Mouse (Mus musculus): ENCODE measurements around the gene Zfand3.

DNA sequence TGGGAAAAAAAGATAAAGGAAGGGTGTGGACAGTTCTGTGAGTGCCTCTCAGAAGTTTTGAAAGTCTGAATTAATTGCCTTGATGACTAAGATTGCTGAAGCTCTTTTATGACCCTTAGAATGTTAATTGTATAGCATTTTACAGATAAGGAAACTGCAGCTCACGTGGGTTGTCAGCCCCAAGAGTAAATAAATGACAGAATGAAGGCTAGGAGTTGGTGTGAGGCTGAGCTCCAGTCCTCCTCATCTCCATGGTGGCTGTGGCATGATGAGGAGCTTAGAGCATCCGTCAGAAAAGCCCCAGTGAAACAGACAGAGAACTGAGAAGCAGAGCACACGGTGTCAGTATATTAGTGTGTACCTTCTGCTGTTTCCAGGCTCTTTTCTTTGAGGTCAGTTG is 59.3 kb downstream of the Zfand3 start:
- TF ChIP-seq CTCF (IDR thresholded peaks at IDR 0.05; ENCODE audit: low read depth, low read length) (no peak), POLR2A (IDR thresholded peaks at IDR 0.05; ENCODE audit: extremely low read depth, insufficient read depth, low read length) (no peak)
